Mouse (Mus musculus): ENCODE data around the gene Pop4. TPM values are rescaled to one million over a fixed set of nuclear protein-coding genes. Genes with fewer than 3 reads are reported as not detected.
A peak's percentile ranks its signal among the peaks of the same experiment; 100 is the strongest.

Gene Pop4
- polyA plus RNA-seq, 1 experiment from 2014 or later: 73.4 TPM

DNA sequence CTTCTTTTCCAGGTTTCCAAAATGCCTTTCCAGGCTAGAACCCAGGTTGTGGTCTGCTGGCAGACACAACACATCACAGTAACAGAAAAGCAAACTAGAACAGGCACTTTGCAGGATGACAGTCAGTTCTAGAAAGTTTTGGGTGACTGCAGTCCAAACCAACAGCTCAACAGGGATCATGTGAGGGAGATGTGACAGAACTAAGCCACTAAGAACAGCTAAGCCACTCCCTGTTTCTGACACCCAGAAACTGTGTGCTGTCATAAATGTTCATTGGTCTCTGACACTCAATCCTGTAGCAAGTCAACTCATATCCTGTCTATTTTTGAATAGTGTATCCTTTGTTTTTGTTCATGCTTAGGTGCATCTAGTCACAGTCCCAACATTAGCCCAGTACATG lies 34.1 kb downstream of the Pop4 start:
- ATAC-seq (ENCODE audit: low FRiP score, low read depth): no peak
- Histone ChIP-seq H3K4me1 (replicated peaks) (no peaks in the 10 kb centered on the region), H3K36me3 (no peaks in the 10 kb centered on the region), H3K27ac (replicated peaks) (no peak overlapping the region), H3K4me2 (no peak overlapping the region), H3K9me3 (no peaks in the 10 kb centered on the region), H3K4me3 (no peak overlapping the region), H3K27me3 (no peaks in the 10 kb centered on the region), H3K9ac (no peak overlapping the region)

DNA sequence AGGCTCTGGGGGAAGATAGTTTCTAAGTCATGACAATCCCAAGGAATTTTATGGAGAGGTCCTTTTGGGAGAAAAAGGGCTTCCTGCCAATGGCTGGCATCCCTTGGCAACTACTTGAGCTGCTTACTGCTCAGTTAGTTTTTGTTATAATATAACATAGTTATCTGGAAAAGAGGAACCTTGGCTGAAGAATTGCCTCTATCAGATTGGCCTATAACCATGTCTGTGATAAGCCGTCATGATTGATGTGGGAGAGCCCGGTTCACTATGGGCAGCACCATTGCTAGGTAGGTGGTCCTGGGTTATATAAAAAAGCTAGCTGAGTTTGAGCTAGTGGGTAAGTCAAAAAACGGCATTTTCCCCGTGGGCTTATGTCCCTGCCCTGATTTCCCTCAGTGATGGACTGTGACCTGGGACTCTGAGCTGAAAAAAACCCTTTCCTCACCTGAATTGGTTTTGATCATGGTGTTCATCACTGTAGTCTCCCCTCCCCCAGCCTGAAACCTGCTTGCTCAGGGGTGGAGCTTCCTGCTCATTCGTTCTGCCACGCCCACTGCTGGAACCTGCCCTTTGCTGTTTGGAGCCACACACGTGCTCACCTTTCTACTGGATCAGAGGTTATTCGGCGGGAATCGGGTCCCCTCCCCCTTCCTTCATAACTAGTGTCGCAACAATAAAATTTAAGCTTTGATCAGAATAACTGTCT lies 34.7 kb downstream of the Pop4 start:
- no peak for ATAC-seq (ENCODE audit: low FRiP score, low read depth)
- no peaks in the 10 kb centered on the region for H3K4me1 ChIP-seq (replicated peaks)
- no peaks in the 10 kb centered on the region for H3K36me3 ChIP-seq
- H3K4me3 ChIP-seq: no peak overlapping the region
- no peaks in the 10 kb centered on the region for H3K9me3 ChIP-seq
- no peak overlapping the region for H3K27ac ChIP-seq (replicated peaks)
- no peaks in the 10 kb centered on the region for H3K27me3 ChIP-seq
- no peak overlapping the region for H3K9ac ChIP-seq
- H3K4me2 ChIP-seq: no peak overlapping the region
- WGBS: 53% methylated on average over 11 of the region's 11 CpGs

DNA sequence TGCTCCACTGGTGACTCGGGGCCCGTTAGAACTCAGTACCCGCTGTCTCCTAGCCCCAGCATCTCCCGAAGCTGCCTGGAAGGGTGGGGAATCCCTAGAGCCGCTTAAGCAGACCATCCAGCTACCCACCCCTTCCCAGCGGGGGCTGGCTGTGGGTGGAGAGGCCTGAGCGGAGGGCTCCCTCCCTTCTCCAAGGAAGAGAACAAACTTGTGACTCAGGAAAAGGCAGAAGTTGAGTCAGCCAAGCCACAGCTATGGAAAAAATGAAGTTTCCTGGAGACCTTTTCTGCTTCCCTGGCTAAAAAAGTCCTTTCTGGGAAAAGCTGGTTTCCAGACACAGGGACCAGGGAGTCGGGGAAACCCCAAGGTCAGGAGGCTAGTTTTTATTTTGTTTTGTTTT lies 40.9 kb downstream of the Pop4 start:
- Histone ChIP-seq H3K4me3 (no peak overlapping the region), H3K36me3 (no peaks in the 10 kb centered on the region), H3K9me3 (no peaks in the 10 kb centered on the region), H3K27me3 (peaks cover 16% of the 10 kb centered on the region; the same call in 1 of the 2 replicates), H3K9ac (no peak overlapping the region), H3K4me2 (no peak overlapping the region), H3K27ac (replicated peaks) (no peak overlapping the region), H3K4me1 (replicated peaks) (peaks cover 12% of the 10 kb centered on the region)
- no peak for ATAC-seq (ENCODE audit: low FRiP score, low read depth)
- WGBS: 17% methylated on average over 8 of the region's 8 CpGs

DNA sequence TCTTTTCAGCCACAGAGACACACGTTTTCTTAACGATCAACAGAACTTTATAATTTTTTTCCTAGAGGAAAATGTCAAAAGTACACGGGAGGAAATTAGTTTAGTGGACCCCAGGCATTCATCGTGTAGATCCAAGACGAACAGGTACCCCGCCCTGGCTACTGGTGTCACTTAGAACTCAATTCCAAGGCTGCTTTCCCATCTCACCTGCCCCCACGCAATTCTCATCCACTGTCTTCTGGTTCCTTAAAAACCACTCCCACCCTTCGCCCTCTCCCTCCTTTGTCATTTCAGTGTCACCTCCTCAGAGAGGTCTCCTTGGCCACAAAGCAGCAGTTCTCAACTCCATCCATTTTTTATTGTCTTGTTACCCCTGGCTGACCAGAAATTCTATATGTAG lies 42.9 kb downstream of the Pop4 start:
- Histone ChIP-seq H3K9ac (0 out of 2 replicates have a peak overlapping the region, but pooled peaks have one; percentile 26), H3K27ac (replicated peaks) (no peak overlapping the region), H3K27me3 (peaks cover 16% of the 10 kb centered on the region; the same call in 1 of the 2 replicates), H3K4me2 (peak overlapping the region; percentile 85), H3K4me3 (peak overlapping the region; percentile 49), H3K9me3 (no peaks in the 10 kb centered on the region), H3K4me1 (replicated peaks) (peaks cover 12% of the 10 kb centered on the region), H3K36me3 (no peaks in the 10 kb centered on the region)
- 25% methylated on average over 8 of the region's 8 CpGs for WGBS
- no peak for ATAC-seq (ENCODE audit: low FRiP score, low read depth)

DNA sequence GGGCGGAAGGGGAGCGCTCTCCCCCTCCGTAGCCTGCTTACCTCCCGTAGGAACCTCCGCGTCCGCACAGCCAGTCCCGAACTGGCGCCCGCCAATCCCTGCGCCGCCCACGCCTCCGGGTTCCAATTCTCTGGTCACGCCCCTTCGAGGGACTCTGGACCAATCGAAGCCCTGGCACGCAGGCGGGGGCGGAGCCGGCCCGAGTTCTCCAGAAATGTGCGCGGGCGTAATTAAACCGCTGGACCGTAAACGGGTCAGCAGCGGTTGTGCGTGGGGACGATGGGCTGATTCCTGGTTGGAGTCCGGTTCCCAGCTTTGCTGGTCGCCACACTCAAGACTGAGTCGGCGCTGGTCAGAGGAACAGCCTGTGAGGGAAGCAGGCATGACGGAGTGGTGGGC lies 43.3 kb downstream of the Pop4 start, which contains the start of gene Plekhf1:
TSS of gene Plekhf1 (minus strand) at position 117 of the 399 bp plus-strand sequence.
- under 1% methylated on average over 36 of the region's 36 CpGs for WGBS
- Histone ChIP-seq H3K27ac (replicated peaks) (no peak within 1 kb of the TSS), H3K4me3 (peak within 1 kb of the TSS; percentile 49), H3K9me3 (no peaks in the 10 kb centered on the region), H3K4me2 (peak within 1 kb of the TSS; percentile 85), H3K9ac (peak within 1 kb of the TSS; percentile 26), H3K27me3 (peaks cover 16% of the 10 kb centered on the region; the same call in 1 of the 2 replicates), H3K36me3 (no peaks in the 10 kb centered on the region), H3K4me1 (replicated peaks) (peaks cover 12% of the 10 kb centered on the region)
- ATAC-seq (ENCODE audit: low FRiP score, low read depth): peak; percentile 91

DNA sequence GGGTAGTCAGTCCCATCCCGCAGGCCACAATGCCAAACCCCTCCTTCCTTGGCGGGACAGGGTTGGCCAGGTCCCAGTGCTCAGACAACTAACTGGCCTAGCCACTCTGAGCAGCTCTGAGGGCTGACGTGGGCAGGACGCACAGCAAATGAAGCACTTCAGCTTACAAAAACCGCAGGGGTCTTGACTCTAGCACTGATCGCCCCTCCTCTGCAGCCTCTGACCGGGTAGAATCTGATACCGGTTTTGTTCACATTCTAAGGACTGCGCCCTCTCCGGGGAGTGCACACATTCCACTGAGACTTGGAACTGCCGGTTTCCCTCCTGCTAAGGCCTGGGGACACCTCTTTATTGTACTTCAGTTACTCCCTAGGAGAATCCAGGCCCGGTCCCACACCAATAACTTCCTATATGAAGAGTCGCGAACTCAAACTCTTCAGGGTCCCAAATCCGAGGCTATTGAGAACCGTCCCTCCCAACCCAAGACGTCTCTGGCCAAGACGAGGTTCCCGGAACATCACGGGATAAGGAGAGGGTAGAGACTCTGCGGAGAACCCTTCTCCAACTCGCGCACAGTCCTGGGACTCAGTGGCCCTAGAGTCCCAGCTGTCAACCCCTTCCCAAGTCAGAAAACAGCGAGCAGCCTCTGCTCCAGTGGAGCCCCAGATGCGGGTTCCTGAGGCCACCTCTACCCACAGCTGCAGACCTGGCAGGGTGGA lies 43.9 kb downstream of the Pop4 start:
- Histone ChIP-seq H3K9ac (peak overlapping the region; percentile 26), H3K4me3 (peak overlapping the region; percentile 49), H3K36me3 (no peaks in the 10 kb centered on the region), H3K9me3 (no peaks in the 10 kb centered on the region), H3K27me3 (peaks cover 16% of the 10 kb centered on the region; the same call in 1 of the 2 replicates), H3K4me1 (replicated peaks) (peaks cover 12% of the 10 kb centered on the region), H3K4me2 (peak overlapping the region; percentile 85), H3K27ac (replicated peaks) (no peak overlapping the region)
- WGBS: 0% methylated on average over 25 of the region's 25 CpGs
- peak; percentile 63; the same call in 1 of the 2 replicates for ATAC-seq (ENCODE audit: low FRiP score, low read depth)

DNA sequence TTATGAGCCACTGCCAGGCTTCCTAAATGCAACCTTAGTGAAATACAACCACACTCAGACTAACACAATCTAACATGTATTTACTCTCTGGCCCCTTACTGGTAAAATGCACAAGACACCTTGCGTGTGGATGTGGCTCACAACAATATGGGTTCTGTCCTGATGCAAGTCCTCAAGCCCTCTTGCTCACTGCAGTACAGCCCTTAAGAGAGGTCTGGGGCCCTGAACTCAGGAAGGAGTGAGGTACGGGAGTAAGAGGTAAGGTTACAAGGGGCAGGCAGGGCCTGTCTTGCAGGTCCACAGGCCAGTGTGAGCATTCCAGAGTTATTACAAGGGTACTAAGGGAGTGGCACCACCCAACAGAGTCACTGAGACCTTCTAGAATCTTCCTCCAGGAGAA lies 45.0 kb downstream of the Pop4 start:
- Histone ChIP-seq H3K4me2 (peak overlapping the region; percentile 85; the same call in 1 of the 2 replicates), H3K4me3 (no peak overlapping the region), H3K36me3 (no peaks in the 10 kb centered on the region), H3K27me3 (peaks cover 16% of the 10 kb centered on the region; the same call in 1 of the 2 replicates), H3K9ac (no peak overlapping the region), H3K27ac (replicated peaks) (no peak overlapping the region), H3K4me1 (replicated peaks) (peaks cover 12% of the 10 kb centered on the region), H3K9me3 (no peaks in the 10 kb centered on the region)
- WGBS: 89% methylated on average over 2 of the region's 2 CpGs
- no peak for ATAC-seq (ENCODE audit: low FRiP score, low read depth)

DNA sequence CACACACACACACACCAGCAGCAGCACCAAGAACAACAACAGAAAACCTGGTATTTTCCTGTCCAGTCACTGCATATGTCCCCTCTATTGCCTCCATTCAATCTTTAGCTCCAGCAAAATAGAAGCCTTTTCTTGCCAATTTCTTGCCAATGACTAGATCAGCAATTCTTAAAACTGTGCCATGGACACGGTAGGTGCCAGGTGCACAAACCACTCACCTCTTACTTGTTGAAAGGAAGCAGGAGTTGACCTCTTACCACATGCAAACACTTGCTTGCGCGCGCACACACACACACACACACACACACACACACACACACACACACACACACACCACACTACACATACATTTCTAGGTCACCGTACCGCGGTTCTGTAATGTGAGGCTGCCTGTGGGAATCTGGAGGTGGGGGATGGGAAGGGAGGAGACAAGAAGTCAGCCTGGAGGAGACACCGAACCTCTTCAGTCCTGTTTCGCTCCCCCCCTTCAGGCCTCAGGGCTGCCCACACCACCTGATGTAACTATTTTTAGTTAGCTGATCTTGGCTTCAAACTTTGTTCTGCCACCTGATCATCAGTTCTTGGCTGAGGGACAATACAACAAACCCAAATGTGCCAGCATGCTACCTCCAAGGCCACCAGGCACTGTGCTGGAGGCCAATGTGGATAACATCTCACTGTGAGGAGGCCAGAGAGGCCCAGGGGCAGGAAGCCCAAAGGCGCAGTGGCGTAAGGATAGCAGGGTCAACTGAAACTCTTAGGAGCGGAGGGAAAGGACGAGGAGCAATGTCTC lies 46.5 kb downstream of the Pop4 start:
- no peaks in the 10 kb centered on the region for H3K9me3 ChIP-seq
- no peak for ATAC-seq (ENCODE audit: low FRiP score, low read depth)

DNA sequence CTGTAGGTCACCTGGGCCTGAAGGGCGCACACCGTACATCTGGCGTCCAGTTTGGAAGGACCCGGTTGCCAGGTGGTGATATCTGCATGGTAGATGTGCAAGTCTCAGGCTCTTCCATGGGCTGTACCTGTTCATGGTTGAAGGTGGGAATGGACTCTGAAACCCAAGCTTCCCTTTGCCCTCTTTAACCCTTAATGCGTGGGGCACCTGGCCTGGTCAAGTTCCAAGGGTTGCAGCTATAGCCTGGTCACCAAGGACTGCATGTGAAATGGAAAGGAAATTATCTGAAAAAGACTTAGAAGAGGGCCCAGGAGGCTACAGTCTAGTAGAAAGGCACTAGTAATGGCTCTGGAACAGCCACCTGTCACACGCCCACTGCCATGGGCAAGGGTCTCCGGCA lies 50.4 kb downstream of the Pop4 start:
- Histone ChIP-seq H3K27me3 (no peaks in the 10 kb centered on the region), H3K36me3 (no peaks in the 10 kb centered on the region), H3K9ac (no peak overlapping the region), H3K9me3 (no peaks in the 10 kb centered on the region), H3K27ac (replicated peaks) (no peak overlapping the region), H3K4me1 (replicated peaks) (0 out of 2 replicates have a peak, but pooled peaks cover 6% of the 10 kb centered on the region), H3K4me2 (no peak overlapping the region), H3K4me3 (no peak overlapping the region)
- 96% methylated on average over 7 of the region's 7 CpGs for WGBS
- no peak for ATAC-seq (ENCODE audit: low FRiP score, low read depth)

More for the DNA sequence above, 46.5 kb downstream of the Pop4 start:
- 86% methylated on average over 13 of the region's 13 CpGs for WGBS
- H3K4me1 ChIP-seq (replicated peaks): peaks cover 12% of the 10 kb centered on the region
- H3K36me3 ChIP-seq: no peaks in the 10 kb centered on the region
- H3K27me3 ChIP-seq: peaks cover 16% of the 10 kb centered on the region; the same call in 1 of the 2 replicates
- H3K27ac ChIP-seq (replicated peaks): no peak overlapping the region
- no peak overlapping the region for H3K9ac ChIP-seq
- H3K4me2 ChIP-seq: no peak overlapping the region
- no peak overlapping the region for H3K4me3 ChIP-seq

DNA sequence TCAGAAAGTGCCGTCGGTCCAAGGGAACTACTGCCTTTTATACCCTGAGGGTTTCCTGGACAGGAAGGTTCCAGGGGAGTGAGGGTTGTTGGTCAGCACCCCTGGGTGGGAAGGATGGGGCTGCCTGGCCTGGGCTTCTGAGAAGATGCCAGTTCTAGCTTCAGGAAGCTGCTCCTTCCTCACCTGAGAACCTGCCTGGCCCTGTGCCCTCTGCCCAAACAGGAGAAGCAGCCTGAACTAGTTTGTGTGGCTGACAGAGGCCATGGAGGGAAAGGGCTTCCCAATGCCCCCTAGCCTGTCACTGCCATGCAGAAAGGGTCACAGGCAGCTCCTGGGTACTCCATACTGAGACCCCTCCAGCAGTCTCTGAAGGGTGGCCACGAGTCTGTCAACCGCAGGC lies 51.7 kb downstream of the Pop4 start:
- no peak for ATAC-seq (ENCODE audit: low FRiP score, low read depth)
- no peaks in the 10 kb centered on the region for H3K36me3 ChIP-seq
- no peak overlapping the region for H3K9ac ChIP-seq
- 93% methylated on average over 4 of the region's 4 CpGs for WGBS
- H3K4me2 ChIP-seq: no peak overlapping the region
- H3K27me3 ChIP-seq: no peaks in the 10 kb centered on the region
- no peak overlapping the region for H3K4me3 ChIP-seq
- no peak overlapping the region for H3K27ac ChIP-seq (replicated peaks)
- H3K9me3 ChIP-seq: no peaks in the 10 kb centered on the region
- 0 out of 2 replicates have a peak, but pooled peaks cover 6% of the 10 kb centered on the region for H3K4me1 ChIP-seq (replicated peaks)

DNA sequence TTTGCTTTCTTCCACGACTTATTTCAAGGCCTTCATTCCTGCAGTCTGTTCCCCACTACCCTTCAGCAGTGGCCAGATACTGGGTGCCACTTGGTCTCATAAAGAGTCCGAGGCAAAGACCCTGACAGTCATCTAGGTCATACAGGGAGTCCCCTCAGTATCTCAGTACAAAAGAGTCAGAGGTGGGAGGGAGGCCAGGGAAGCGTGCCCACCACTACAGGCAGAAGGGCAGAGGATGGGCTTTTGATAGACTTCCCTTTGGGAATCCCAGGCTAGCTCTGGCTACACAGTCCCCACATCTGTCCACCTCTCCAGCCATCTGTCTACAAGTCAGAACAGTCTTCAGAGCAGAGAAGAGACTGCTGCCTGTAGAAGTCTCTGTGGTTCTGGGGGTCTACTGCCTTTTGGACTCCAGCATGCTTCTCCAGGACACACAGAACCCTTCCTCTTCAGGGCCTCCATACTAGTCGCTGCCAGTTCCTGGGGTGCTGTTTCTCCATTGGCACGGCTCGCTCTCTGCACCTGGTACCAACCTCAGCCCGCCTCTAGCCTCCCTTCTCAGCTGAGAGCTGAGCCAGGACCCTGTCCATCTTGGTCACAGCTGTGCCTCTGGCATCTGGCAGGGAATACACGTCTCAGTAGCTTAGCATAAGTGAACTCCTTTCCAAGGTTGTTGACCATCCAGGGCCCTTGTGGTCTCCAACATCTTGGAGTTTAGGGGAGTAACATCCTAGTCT lies 52.4 kb downstream of the Pop4 start:
- H3K4me3 ChIP-seq: no peak overlapping the region
- H3K4me2 ChIP-seq: no peak overlapping the region
- no peaks in the 10 kb centered on the region for H3K27me3 ChIP-seq
- no peaks in the 10 kb centered on the region for H3K9me3 ChIP-seq
- no peaks in the 10 kb centered on the region for H3K36me3 ChIP-seq
- no peak overlapping the region for H3K9ac ChIP-seq
- H3K27ac ChIP-seq (replicated peaks): no peak overlapping the region; the same call in 1 of the 2 replicates
- WGBS: 78% methylated on average over 8 of the region's 8 CpGs
- no peak for ATAC-seq (ENCODE audit: low FRiP score, low read depth)
- 0 out of 2 replicates have a peak, but pooled peaks cover 6% of the 10 kb centered on the region for H3K4me1 ChIP-seq (replicated peaks)
